Mouse (Mus musculus) heart, adult 8-10 months (tissue): Measurements from ENCODE around the gene Ypel1. TPM values are rescaled to one million over a fixed set of nuclear protein-coding genes. Genes with fewer than 3 reads are reported as not detected.
A peak's percentile ranks its signal among the peaks of the same experiment; 100 is the strongest.

ENCODE experiments used
- DNase-seq: peaks from one replicate; pipeline ENCODE4 v3.0.0; 2022; ENCODE audit warnings: low spot score
- total RNA-seq, 4 experiments: library from RNA; stranded (reverse); gene quantifications; 2 replicates each; pipeline ENCODE4 v1.2.4; 2022

Ypel1 gene
- total RNA-seq = 1 to 10 TPM; 1.7 to 3.1 (median 2.1) TPM

DNA sequence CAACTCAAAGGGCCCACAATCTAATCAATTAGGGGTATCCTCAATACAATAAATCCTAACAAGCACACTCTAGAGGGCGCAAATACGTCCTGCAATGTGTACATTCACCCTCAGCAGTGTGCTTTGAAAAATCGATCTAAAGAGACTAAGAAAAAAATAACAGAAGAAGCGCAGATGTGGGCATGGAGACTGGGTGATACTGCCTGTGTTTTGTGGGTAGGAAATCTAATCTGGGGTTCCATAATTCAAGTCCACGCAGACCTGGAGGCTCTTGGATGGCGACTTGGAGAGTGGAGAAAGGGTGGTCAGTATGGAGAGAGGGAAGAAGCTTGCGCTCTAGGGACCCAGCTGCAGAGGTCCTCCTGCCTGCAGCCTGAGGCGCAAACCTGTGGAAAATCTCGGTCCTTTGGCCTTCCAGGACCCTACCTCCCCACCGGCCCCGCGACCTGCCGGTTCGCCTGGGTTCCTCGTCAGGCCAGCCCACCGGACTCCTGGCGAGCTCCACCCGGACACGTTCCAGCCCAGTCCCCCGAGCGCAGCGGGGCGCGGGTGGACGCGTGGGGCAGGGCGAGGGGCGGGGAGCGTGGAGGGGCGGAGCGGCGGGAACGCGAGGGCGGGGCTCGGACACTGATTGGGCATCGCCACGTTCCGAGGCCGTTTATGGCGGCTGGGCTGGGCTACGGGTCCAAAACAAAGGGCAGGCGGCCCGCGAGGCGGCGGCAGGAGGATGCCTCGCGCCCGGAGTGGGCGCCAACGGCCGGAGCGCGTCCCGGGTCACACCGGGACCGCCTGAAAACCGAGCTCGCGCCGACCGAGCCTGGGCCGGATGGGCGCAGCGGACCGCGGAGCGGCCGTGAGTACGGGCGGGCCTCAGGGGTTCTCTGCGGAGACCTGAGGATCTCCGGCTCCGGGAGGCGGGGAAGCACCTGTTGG, at the start of gene Ypel1:
Gene Ypel1 (plus strand): TSS at position 186 of the 933 bp plus-strand sequence.
- DNase-seq = peak; percentile 79

DNA sequence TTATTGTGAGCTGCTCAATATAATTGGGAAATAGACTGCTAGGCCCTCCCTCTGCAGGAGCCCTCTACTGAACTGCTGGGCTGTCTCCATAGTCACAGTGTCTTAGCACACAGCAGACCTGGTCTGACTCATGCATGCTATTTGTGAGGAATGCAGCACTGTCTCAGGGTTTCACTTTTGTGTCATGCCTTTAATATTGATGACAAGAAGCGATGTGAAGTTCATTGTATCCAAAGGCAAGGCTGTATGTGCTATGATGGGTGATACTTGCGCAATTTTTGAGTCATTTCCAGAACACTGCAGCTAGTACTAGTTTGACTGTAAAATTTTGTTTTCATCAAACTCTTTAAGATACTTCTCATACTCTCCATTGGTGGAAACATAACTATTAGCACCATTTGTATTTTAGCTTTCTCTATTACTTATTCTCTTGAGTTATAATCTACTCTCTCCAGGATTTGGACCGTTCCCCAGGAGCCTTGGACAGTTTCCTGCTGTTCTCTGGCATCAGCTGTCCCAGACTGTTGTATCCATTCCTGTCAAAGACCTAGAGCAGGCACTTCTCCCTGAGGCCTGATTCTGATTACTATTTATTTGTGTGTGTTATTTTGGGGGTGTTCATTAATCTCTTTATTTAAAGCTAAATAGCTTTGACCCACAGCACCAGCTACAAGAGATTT, 44.9 kb upstream of the Ypel1 start:
- DNase-seq = peak; percentile 56

DNA sequence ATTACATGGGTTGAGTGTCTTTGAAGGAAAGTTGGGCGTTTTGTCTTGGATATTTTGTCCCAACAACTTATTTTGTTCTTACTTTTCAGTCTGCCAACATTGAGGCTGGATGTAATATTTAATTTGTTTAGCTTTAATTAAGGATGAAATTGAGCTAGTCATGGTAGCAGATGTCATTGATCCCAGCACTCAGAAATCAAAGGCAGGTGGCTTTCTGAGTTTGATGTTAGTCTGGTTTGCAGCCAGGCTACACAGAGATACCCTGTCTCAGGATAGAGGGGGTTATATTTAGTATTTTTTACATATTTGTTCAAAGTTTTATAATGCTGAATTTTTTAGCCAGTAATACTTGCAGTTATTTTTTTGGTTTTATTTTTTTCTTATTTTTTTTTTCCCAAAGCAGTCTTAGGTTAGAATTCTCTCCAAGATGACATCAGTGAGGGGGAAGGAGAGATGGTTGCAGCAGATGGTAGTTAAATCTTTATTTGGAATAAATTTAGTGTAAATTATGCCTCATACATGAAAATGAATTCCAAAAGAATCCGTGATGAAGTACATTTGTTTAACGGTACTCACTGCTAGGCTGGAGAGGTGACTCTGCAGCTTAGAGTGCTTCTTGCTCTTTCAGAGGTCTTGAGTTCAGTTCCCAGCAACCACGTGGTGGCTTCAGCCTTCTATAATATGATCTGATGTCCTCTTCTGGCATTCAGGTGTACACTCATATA, 39.4 kb upstream of the Ypel1 start:
- no peak for DNase-seq

DNA sequence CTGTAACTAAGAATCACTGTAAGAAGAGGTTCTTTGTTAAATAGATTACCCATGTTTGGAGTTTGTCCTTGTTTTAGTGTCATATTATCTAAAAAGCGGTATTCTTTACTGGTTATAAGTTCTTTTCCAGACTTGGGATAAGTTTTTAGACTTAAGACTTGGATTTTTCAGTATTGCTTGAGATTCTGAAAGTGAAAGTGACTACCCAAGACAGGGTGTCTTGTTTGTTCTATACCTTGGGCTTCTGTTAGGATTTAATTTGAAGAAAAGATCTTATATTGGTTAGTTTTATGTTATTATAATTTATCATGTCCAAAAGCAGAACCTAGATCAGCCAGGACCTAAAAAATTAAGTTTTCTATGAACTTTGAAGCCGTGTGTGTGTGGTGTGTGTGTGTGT, 35.7 kb upstream of the Ypel1 start:
- DNase-seq = no peak

DNA sequence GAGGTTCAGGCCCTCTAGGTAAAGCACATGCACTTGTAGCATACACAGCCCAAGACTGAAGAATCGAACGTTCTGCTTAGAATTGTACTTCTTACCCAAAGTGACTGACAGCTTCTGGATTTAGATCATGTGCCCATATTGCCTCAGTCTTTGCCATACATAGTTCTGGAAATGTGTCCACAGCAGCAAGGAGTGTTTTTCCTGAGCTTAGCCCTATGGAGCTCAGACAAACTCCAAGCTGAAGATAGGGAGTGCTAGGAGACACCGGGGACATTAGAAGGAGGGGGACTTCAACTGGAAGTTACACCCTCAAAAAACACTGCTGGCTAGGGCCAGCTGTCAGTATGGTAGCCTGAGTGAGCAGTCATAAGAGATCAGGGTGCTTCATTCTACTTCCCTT, 28.8 kb upstream of the Ypel1 start:
- no peak for DNase-seq

DNA sequence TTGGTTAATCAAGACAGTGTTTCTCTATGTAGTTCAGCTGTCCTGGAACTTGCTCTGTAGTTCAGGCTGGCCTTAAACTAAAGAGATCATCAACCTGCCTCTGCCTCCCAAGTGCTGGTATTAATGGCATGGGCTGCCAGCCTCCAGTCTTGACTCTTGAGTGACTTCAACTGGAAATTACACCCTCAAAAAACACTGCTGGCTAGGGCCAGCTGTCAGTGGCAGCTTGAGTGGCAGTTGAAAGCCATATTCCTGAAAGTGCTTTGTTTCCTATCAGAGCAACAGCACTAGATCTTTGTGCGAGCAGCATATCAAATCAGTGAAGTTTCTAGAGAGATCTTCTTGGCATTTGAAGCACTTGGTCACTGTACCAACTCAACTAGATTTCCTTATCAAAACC, 28.1 kb upstream of the Ypel1 start:
- no peak for DNase-seq

DNA sequence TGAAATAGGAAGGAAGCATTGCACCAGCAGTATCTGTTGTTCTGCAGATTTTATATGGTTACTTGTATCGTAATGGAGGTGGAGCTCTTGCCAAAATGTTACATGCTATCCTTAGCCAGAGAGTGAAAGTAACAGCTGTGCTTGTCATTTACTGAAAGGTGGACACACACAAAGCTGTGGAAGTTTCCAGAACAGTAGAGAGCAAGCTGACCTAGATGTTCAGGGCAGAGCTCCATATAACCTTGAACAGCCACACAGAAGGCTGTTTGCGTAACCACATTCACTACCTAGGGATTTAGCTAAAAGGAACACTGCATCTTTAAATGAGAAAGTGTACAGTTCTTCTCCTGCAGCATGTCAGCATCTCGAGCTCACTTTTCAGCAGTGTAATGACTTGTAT, 25.2 kb upstream of the Ypel1 start:
- peak; percentile 37 for DNase-seq

DNA sequence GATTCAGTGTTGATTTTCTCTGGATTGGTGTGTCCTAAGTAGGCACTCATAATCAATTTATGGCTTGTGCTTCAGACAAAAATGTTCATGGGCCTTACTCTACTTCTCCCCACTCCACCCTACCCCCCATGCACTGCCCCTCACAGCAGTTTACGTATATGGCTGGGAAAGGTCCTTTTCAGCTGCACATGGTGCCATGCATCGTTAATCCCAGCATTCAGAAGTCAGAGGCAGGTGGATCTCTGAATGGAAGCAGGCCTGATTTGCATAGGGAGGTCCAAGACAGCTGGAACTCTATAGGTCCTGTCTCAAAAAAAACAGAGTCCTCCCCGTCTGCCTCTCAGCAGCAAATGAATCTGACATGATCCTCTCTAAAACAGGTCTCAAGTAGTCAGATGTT, 24.2 kb upstream of the Ypel1 start:
- DNase-seq = no peak

DNA sequence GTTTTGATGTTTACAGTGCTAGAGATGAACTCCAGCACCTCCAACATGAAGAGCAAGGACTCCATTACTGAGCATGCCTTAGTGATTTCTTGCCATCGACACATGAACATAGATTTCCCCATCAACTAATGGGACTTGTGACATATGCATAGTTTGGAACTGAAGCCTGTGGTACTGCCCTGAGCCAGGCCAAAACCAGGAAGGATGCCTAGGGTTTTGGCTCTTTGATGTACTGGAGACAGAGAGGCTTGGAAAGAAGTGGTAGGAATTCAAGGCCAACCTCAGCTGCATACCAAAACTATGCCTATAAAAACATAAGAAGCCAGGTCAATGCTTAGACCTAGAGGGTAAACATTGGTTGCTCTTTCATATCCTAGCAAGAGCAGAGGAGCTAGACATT, 19.6 kb upstream of the Ypel1 start:
- DNase-seq = no peak

DNA sequence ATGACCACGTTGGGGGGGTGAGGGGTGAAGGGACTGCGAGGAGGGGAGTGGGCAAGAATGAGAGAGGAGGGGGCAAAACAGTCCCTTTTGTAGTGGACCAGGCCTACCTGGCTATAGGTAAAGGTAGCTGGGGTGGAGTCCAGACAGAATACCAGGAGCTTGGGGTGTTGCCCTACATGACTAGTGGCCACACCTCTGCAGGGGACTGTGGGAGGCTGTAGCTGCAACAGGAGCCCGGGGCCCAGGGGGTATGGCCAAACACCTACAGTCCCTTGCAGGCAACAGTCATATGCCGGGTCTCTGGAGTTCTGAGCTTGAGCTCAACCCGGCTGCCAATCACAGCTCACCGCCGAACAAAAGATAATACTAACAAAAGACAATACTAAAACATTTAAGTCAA, 17.4 kb upstream of the Ypel1 start:
- no peak for DNase-seq

DNA sequence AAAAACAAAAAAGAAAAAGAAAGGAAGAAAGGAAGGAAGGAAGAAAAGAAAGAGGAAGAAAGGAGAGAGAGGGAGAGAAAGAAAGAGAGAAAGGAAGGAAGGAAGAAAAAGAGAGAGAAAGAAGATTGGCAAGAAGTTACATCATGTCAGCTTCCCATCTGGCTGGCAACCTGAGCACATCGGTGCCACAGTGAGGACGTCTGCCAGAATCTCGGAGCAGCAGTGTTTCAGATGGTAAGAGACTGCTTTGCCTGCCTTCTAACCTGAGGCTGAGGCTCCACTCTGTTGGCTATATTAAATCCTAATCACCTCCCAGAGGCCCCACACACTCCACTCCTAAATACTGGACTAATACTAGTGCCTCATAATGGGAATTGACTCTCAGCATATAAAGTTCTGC, 15.6 kb upstream of the Ypel1 start:
- DNase-seq = no peak

DNA sequence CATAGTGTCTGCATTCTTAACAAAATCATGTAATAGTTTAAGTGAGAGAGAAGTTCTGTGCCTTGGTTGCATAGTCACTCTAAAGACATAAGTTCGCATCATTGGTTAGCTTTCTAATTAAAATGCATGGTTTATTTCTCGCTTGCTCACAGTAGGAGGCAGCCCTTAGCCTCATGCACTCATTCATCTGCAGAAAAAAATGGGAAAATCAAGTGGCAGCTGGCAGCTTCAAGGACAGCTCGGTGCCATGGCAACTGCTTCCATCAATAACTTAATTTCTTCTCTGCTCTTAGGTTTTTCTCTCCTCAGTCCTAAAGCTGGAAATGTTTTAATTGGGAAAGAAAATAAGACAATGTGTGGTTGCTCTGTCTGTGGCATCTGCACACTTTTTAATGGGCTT, 13.9 kb upstream of the Ypel1 start:
- no peak for DNase-seq

DNA sequence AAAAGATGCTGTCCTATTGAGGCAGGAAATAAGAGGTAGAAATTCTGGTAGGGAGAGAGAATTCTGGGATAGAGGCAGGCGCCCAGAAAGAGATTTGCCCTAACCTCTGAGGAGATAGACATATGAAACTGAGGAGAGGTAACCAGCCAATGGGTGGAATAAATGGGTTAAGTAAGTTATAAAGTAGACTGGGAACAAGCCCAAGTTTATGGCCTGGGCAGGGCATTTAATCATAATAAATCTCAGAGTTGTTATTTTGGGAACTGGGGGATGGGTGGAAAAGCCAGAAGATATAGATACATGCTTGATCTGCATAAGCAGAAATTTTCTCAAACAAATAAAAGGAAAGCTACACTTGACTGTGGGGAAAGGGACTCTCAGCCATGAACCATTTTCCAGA, 7.2 kb upstream of the Ypel1 start:
- no peak for DNase-seq

DNA sequence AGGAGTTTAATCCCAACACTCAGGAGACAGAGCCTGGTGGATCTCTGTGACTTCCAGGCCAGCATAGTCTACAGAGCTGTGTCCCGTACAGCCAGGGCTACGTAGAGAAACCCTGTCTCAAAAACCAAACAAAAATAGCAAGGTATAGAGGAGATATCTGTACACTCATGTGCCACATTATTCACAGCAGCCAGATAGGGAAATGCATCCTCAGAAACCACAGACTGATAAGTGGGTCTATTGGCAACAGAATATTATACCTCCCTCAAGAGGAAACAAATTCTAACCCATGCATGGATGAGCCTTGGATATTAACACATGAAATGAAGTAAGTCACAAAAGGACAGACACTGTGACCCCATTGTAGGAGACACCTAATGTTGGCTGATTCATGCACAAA, 1.9 kb upstream of the Ypel1 start:
- no peak for DNase-seq

DNA sequence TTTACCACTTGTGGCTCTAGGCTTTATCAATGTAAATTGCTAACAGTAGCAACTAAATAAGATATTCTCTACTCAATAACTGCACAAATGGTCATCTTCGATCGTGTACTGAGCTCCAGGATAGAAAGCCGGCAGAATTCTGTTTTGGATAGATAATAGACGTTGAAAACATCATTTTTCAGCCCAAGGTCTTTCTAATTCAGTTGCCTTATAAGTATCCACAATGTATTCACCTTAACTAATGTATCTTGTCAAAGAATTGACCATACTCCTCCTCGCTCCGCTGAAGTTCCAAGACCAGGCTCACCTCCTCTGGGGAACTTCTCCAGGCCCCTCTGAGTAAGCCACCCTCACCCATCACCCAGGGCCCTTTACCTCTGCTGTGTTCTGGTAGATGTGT, 1.2 kb downstream of the Ypel1 start:
- DNase-seq = no peak

DNA sequence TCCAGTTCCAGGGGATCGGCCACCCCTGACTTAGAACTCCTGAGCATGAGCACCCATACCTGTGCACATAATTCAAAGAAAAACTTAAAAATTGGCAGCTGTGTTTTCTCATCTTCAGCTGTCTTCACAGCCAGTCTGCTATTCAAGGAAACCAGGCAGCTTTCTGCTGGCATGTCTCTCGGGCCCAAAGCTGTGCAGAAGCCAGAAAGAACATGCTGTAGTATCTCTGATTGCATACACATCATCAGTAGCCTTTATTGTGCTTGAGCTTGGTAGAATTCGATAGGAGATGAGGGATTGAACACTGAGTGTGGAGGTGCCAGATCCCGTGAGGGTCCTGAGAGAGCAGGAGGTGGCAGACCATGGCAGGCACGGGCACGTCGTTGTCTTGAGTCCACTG, 3.5 kb downstream of the Ypel1 start:
- no peak for DNase-seq

DNA sequence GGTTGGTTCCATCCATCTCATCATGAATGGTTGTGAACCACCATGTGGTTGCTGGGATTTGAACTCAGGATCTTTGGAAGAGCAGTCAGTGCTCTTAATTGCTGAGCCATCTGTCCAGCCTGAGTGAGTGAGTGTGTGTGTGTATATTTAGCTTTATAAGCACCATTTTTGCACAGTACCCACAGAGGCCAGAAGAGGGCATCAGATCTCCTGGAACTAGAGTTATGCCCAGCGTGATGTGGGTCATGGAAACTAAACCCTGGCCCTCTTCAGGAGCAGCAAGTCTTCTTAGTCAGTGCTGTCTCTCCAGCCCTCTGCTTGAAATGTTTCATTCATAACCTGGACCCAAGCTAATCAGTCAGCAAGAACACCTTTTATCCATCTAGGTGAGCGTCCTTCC, 6.8 kb downstream of the Ypel1 start:
- no peak for DNase-seq

DNA sequence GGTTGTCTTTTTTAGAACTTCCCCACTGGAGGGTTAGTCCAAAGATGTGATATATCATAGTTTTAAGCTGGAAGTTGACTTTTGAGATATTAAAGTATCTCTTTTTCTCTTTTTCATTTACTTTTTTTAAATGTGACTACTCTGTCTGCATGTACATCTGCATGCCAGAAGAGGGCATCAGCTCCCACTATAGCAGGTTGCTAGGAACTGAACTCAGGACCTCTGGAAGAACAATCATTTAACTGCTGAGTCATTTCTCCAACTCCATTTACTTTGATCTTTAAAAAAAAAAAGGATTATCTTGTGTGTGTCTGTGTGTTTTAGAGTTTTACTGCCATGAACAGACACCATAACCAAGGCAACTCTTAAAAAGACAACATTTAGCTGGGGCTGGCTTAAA, 7.4 kb downstream of the Ypel1 start:
- no peak for DNase-seq

DNA sequence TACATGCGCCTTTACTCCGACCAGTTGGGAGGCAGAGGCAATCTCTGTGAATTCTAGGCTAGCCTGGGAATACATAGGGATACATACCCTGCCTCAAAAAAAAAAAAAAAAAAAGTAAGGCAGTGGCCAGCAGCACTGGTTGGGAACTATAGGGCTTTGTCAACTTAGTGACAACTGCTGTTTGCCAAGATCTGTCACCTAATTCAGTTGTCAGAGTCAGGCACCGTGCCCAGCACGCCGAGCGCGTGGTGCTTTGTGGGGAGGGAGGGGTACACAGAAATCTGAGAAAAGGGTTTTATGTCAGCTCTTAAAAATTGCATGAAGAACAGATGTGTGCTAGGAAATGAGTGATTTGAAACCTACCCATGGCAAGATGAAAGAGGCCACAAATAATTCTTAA, 8.6 kb downstream of the Ypel1 start:
- no peak for DNase-seq

DNA sequence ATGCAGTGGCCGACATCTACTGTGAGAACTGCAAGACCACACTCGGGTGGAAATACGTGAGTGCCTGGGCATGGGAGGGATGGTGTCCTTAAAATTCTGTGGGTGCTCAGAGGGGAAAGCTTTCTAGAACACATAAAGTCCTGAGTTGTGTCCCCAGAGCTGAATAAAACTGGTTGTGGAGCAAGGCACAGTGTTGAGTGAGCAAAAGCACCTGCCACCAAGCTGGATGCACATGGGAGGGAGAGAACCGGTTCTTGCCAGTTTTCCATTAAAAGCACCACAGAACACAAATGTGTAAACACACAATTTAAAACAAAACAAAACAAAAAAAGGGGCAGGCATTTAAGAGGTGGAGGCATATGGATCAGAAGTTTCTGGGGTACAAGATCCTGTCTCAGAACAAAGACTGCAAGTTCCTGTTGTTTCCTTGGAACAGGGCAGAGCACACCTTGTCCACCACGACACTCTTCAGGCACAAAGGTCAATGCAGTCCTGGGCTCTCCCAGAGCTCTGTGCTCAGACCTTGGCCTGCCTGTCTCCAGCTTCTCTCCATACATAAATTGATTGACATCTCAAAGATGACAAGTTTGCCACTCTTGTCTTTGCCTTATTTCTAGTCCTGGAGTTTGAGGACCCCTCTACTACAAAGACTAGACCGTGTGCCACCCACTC, 12.8 kb downstream of the Ypel1 start:
- DNase-seq = no peak

DNA sequence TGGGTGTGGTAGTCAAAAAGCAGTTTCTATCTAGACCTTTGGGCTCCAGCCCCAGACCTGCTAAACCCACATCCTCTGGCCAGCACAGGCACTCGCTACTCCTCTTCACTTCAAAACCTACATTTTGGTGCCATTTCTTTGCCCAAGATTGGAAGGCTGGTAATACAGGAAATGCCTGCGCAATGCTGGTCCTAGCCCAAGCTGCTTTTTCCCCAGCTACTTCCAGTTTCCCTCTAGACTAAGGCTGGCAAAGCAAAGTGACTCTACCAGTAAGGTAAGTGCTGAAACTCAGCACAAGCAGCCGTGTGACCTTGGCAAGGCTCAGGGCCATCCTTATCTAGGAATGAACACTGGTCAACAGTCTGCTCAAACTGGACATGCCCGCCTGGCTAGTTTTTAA, 16.1 kb downstream of the Ypel1 start:
- DNase-seq = peak; percentile 17

DNA sequence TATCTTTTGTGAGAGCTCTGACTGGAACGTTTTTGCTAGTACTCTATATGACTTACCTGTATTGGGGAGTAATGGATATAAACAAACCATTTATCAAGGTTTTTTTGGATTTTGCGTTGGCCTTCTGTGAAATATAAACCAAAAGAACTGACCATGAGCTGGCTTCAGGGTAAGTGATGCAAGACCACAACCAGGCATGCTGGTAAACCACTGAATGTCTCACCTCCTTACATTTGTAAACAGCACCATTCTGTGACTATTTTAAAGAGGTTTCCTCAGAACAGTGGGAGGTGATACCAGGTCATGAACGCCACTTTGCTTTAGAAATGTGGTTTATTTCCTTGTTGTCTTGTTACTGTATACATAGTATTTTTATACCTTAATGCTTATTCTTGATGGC, 16.7 kb downstream of the Ypel1 start:
- no peak for DNase-seq
